Mouse (Mus musculus) kidney, adult 2 months (tissue): ENCODE data around the gene Anp32a.

ENCODE experiments used
- CTCF ChIP-seq: fragments of 200-500 bp; conservative IDR thresholded peaks from 2 replicates; pipeline ENCODE4 v1.5.1; 2011; ENCODE audit warnings: low read depth, mild to moderate bottlenecking, control low read depth, low read length, moderate library complexity, mixed read lengths; ENCODE audit not compliant: insufficient read depth, insufficient read length
- POLR2A ChIP-seq: fragments of 200-500 bp; IDR thresholded peaks from one replicate; pipeline ENCODE4 v1.6.1; 2011; ENCODE audit warnings: low read depth, low read length, control low read depth

DNA sequence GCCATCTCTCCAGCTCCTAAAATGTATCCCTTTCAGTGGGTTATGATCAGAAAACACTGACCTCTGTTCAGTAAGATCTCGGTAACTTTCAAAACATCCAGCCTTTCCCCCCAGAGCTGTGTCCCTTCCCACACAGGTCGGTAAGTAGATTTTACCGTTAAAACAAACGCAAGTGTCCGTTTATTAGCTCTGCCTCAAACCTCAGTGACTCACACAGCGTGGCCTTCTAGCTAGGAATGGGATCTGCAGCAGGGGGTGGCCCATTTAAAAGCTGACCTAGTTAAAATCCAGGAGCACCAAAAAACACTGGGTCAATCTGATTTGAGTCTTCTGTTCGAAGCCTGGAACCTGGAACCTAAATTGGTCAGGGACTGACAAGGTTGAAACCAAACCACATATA lies 23.7 kb downstream of the Anp32a start:
- TF ChIP-seq POLR2A (no peak), CTCF (no peak)
